Mouse (Mus musculus) bone marrow macrophage, adult 2 months (primary cell): ENCODE results near the gene Cenps.

Experiments
- CTCF ChIP-seq: IDR thresholded peaks from 2 replicates; pipeline ENCODE4 v1.5.1; 2012; ENCODE audit warnings: low read depth, mild to moderate bottlenecking, low read length, moderate library complexity
- POLR2A ChIP-seq: IDR thresholded peaks from 2 replicates; pipeline ENCODE4 v1.6.1; 2012; ENCODE audit warnings: mild to moderate bottlenecking, low read depth, low read length, borderline replicate concordance

DNA sequence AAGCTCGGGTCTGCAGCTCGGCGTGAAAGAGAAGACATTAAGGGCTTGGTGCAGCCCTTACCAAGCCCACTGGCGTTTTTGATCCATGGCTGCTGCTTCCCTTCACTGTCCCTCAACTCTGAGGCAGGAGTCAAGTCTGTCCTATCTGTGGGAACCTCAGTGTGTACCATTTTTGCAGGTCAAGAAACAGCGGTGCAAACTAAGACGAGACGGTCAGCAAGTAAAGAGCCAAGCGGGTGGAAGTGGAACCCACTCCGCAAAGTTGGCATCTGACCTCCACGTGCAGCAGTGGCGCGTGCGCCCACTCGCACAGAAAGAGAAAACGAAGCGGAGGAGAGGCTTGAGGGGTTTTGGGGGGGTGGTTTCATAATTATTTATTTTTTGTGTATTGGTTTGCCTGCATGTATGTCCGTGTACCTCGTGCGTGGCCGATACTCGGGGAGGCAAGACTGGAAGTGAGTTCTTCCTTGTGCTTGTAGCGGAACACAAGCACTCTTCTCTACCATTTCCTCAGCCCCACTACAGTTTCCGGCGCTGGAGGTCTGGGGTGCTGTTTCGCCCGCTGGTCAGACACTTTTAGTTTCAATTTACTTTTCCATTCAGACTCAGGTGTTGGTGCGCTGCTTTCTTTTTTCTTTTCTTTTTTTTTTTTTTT is 29.7 kb upstream of the Cenps start:
- no peak; the same call in 1 of the 2 replicates for TF ChIP-seq POLR2A
- no peak for TF ChIP-seq CTCF
